Mouse (Mus musculus) kidney, postnatal 4 days (tissue): ENCODE results near the gene Tpst1.
"Not testable (repeated sequence)": the region's sequence is repeated elsewhere in the genome, so short reads cannot be mapped to it uniquely, and the experiment has no call there.

ENCODE experiments used
- DNase-seq, 2 experiments: peaks; one replicate each; pipeline ENCODE4 v3.0.0; 2021; ENCODE audit warnings: mixed read lengths in 2 of 2

Gene Tpst1

DNA sequence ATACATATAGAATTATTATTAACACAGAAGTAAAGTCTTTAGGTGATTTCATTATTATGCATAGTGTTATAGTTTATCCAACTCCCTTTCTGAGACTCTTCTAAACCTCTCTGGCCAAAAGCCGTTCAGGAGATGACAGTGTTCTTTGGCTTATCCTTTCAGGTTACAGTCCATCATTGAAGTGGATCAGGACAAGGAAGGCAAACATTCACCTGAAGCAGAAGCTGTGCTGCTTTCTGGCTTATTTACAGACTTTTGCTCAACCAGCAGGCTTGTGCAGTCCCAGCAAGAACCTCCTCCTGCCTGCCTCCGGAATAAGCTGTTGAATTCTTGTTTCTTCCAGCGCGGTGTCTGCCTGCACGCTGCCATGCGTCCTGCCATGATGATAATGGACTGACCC, at the start of gene Tpst1:
Tpst1 (plus strand) TSS at position 301 of the 400 bp plus-strand sequence.
- DNase-seq = no peak

DNA sequence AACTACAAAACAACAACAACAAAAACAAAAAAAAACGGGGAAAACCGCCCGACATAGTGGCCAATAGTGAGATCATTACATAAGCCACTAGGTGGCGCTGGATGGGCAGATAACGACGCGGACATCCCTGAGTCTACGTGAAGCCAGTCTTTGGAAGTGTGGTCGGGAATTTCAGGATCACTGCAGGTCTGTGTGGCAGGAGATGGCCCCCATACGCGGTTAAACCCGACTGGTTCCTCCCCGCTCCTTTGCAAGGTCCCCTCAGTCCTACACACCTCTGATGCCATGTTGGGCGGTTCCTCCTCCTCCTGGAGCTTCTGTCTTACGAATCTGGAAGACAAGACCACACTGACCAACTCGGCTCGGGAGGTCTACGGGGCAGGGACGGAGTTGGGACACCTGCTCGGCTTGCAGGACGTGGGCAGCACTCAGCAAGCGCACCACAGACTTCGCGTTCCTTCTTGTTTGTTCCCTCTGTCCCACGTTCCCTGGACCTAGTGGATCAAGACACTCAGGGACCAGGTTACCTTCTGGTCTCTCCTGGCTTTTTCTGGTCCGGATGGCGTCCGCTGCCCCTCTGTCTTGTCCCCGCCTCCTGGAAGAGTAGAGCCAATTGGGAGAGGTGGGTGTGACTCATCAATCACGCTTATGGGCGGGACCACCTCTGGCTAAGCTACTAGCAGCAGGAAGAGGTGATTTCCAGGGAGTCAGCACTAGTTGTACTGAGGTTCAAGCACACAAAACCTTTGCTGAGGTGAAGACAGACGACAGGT, 49.2 kb upstream of the Tpst1 start:
- DNase-seq = peak; percentile 90 to 94

DNA sequence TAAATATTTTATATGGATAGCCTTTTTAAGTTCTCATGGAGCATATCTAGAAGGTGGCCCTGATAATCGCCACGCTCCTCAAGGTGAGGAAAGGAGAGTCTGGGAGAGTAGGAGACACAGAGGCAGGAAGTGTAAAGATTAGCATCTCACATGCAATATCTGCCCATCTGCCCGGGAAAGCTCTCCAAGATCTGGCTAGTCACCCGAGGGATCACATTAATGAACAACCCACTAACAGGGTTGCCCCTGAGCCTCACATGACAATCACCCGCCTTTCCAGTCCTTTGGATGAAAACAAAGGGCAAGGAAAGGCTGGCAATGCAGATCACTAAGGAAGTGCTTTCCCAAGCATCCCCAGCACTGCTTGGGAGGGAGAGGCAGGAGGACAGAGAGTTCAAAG, 46.0 kb upstream of the Tpst1 start:
- peak; percentile 25 to 41 for DNase-seq

DNA sequence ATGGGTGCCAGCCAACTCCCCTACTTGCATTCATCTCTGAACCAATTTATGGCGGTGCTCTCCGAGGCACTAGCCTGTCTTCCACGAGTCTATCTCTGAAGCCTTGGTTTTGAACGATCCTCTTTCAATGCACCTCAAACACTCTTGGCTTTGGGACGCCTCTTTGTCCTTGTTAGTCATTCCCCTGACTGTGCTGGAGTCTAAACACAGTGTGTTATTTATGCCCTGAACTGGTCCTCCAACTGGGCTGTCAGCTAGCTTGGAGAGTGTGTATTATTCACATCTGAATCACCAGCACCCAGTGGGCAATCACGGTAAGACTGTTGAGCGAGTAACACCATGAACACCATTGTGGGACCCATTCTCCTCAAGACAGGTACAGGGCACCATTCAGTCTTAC, 45.4 kb upstream of the Tpst1 start:
- no peak for DNase-seq

DNA sequence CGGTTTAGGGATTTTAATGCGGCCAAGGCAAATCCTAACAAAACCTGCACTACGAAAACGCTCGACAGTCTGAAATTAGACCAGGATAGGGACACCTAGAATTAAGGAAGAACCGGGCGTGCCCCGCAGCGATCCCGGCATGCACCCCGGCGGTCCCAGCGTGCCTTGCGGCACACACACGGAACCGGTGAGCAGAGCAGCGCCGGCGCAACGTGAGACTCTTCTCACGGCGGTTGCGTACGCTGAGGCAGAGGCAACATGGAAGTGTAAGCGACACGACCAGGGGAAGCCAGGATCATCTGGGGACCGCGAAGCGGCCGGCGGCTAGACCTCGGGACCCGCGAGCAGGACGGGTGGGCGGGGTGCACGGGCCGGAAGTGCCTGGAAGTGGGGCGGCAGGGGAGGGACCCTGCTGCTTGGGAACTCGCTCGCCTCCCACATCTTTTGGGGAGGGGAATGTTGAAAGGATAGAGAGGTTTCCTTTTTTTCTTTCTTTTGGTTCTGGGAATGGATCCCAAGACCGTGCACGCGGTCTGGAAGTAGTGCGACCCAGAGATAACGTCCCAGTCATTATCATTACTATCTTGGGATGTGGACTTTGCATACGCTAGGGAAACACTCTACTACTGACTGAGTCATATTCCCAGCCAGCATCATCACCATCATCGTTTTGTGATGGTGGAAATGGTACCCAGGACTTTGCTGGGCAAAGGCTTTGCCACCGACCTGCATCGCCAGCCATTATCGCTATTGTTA, 43.8 kb upstream of the Tpst1 start, which contains the start of the genes Asl and Crcp:
Asl (minus strand) TSS at position 106 of the 756 bp plus-strand sequence.
Crcp (plus strand) TSS at position 149 of the 756 bp plus-strand sequence.
- peak; percentile 89 to 92 for DNase-seq

DNA sequence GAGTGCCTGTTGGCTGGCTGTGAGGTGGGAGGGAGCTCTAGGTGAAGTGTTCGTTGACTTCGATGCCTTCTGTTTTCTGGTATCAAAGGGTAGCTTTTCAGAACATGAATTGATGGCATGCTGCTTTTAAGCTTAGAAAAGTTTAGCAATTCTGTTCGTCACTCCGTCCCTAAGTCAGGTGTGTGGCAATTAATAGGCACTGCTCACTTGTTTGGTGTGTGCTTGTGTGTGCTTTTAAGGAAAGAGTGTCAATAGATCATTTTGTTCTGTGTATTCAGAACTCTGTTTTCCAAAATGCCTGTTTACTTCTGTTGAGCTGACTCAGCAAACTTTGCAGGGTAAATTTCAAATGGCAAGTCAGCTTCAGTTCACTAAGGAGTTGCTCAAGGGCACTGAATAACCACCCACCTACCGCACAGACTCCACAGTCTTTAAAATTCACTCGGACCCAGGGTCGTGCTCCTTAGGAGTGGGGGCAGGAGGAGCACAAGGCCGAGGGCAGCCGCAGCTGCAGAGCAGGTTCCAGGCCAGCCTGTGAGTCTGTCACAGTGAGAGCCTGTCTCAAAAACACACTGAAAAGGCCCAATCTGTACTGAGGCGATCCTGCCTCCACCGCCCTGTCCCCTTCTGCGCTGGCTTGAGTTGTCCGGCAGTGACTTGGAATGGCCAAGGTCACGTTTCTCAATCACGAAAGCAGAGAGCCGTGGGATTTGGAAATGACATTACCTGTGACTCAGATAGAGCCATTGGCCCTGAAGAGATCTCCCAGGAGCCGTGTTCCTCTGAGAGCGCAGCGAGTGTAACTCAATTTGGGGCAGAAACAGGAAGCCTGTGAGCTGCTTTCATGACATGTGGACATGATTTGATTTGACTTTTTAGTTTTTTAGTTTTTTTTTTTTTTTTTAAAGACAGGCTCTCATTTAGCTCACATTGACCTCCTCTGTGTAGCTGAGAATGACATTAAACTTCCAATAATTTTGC, 41.4 kb upstream of the Tpst1 start:
- no peak for DNase-seq

DNA sequence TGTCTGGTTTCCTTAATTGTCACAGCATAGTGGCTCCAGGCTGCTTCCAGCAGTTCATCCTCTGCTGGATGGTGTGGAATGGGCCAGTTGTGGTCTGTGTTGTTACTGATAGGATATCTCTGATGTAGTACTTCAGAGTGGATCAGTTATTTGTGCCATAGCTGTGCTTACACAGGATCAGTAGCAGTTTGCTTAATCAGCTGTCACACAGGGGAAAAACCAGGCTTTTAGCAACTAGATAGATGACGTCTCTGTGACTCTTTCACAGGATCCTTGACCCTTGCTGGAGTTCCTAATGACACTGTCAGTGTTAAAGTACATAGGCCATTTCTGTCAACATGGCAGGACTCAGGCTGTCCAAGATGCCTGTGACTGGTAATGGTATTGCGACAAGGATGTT, 39.3 kb upstream of the Tpst1 start:
- no peak for DNase-seq

DNA sequence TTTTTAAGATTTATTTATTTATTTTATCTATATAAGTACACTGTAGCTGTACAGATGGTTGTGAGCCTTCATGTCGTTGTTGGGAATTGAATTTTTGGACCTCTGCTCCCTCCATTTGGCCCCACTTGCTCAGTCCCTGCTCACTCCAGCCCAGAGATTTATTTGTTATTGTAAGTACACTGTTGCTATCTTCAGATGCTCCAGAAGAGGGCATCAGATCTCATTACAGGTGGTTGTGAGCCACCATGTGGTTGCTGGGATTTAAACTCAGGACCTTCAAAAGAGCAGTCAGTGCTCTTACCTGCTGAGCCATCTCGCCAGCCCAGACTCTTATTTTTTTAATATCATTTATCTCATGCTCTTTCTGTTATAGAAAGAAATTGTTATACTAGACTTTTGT, 36.8 kb upstream of the Tpst1 start:
- not testable (repeated sequence) for DNase-seq

DNA sequence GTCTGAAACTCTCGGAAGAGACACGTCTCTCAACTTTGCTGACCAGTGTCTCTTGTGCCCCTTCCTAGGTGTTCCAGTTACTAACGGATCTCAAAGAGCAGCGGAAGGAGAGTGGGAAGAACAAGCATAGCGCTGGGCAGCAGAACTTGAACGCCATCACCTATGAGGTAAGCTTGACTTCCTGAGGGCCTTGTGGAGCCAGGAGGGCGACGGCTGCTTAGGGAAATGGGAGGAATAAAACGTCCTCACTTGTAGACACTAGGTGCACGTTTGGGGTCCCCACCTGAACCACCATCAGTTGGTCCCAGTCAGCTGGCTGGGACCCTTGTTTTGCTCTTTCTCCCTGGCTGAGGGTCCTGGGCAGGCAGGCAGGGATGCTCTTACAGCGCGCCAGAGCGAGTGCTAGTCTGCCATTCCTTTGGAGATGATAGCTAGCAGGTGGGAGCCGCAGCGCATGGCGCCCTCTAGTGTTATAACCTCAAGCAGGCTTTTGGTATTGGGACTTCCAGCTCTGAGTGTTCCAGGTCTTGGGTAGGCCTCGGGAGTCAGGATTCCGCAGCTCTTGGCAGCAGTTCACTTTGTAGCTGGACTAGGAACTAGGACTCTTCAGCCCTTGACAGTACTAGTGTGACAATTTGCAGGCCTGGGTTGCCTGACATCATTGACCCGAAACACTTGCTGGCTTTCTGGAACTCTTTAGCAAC, 35.2 kb upstream of the Tpst1 start:
- peak; percentile 73 to 81 for DNase-seq

DNA sequence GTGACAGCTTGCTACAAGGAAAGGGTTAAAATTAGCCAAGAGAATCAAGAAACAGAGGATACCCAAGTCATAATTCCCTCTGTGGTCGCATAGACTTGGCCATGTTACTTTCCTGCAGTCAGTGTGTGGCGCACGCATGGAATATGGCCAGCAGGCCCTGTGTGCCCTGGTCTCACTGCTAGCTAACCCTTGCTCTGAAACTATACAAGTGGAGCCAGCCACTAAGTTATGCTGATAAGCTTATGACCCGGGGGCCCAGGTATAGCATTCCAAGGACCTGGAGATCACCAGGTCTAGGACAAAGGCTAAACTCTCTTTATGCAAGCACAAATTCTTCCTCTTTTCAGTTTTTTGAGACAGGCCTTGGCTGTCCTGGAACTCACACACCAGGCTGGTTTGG, 32.3 kb upstream of the Tpst1 start:
- no peak for DNase-seq

DNA sequence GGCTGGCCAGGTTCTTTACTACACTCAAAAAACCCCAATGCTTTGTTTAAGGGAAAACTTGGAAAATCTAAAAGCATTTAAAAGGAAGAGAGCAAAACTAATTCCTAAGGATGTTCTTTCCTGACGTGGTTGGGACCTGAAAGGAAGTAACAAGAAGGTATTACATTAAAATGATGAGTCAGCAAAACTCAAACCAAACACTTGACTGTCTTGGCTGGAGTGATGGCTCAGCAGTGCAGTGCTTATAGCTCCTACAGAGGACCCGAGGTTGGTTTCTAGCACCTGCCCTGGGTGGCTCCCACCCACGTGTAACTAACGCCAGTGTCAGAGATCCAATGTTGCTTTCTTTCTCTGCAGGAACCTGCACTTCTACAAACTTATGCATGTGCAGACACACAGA, 31.9 kb upstream of the Tpst1 start:
- no peak for DNase-seq

DNA sequence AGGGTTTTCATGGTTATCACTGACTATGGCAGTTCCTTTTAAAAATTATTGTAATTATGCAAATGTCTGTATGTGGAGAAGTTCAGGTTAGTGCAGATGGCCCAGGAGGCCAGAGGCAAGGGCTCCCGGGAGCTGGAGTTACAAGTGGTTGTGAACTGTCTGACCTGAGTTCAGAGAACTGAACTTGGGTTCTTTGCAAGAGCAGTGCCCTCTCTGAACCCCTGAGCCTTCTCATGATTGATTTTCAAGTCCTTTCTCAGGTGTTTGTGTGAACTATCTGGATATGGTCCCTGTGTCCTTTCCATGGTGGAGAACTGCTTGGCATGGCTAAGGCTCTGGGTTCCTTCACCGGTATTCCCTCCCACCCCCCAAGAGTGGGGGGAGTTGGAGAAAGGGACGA, 29.4 kb upstream of the Tpst1 start:
- no peak for DNase-seq

DNA sequence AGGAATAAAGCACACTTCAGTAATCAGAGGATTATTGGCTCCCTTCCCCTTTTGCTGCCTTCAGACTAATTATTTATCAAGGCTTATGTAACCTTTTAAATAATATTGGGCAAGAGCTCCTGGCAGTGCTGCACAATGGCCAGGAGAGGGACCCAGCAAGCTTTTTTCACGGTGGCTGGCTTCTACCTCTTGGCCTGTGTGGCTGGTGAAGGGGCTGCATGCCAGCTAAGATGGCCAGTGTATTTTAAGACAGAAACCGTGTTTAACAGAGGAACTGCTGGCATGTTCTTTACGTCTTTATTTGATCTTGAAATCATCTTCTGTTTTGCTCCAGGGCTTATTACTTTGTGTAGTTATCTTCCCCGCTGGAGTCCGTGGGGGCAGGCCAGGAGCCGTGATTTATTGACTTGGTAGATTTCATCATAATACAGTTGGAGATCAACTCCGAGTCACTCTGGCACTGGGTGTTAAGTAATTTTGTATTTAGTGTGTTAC, 28.9 kb upstream of the Tpst1 start:
- DNase-seq = peak; percentile 48 to 67

DNA sequence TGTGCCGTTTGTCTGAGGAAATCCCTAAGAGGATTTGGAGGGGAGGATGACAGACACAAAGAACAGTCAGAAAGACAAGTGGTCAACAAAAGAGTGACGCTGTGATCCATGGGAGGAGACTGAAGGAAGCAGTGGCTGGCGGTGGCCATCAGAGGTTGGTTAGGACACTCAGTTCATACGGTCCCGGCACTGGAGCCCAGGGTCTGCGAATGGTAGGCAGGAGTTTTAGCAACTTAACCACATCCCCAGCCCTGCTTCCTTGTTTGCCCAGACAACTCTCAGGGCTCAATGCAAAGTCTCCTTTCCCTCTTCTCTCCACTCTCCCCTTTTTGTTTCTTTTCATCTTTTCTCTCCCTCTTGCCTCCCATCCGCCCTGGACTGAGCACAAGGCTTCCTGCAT, 27.0 kb upstream of the Tpst1 start:
- DNase-seq = no peak

DNA sequence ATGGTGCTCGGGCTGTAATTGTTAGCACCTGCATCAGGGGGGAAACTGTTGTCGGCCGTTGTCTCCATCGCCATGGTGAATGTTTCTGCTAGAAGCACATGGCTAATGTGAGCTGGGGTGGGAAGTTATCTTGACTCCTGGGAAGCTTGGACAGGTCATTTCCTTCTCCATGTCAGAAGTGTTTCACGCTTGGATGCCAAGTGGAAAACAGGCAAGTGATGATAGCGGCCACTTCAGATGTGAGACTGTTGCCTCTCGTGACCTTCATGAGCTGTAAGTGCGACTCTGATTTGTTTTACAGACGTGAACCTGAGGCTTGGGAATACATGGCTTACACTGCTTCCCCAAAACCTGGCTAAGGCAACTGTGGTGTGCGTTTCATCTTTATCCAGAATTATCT, 26.5 kb upstream of the Tpst1 start:
- DNase-seq = no peak

DNA sequence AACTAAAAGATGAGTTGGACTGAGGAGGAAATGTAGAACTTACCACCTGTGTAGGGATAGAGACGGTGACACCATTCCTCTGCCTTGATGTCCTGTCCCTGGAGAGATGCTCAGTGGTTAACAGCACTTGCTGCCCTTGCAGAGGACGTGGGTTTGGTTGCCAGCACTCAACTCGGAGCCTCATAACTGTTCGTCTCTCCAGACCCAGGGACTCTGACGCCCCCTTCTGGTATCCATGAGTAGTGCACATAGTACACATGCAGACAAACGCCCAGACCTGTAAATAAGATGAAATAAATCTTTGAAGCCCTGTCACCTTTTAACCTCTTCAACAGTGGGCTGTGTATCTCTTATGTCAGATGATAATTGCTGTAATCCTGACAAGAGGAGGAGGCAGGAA, 26.1 kb upstream of the Tpst1 start:
- DNase-seq = no peak

DNA sequence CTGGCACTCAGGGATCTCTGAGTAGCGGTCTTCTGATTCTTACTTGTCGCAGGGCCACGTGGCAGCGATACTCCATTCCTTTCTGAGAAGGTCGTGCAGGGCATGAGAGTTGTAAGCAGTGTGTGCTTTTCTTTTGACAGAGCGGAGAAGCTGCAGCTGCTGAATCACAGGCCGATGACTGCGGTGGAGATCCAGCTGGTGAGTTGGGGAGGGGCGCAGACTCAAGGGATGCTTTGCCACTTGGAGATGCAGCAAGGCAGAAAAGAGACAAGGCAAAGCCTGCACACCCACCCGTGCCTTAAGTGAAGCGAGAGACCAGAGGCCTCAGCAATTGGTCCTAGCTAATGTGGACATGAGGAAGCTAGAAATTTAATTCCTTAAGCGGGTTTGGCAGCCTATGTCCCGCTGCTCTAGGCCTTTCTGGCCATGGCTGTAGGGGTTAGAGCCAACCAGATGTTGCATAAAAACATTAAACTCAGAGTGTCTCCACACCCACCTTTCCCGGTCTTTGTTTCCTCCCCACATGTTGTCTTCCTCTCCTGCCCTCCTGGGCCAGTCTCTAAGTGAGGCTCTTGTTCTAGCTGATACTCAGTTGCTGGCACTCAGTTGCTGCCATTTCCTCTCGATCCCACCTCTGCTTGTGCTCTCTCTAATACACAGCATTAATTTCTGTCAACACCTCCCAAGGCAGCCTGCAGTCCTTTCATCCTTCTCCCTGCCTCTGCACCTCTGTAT, 24.2 kb upstream of the Tpst1 start:
- DNase-seq = peak; percentile 69 to 77

DNA sequence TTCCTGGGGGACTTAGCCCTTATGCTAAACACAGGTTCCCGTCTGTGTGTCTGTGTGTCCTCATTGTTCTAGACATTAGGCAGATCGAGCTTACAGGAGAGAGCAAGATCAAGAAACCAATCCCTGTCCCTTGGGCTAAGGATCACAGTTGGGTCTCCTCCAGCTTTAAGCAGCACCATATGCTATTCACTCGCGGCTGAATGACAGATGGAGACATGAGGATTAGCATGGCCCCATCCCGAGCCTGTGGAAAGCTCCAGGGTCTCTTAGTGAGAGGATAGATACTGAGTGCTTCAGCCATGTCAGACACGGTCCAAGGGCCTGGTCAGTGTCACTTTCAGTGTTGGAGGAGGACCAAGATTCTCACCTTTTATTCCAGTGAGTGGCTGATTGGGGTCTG, 22.7 kb upstream of the Tpst1 start:
- DNase-seq = no peak

DNA sequence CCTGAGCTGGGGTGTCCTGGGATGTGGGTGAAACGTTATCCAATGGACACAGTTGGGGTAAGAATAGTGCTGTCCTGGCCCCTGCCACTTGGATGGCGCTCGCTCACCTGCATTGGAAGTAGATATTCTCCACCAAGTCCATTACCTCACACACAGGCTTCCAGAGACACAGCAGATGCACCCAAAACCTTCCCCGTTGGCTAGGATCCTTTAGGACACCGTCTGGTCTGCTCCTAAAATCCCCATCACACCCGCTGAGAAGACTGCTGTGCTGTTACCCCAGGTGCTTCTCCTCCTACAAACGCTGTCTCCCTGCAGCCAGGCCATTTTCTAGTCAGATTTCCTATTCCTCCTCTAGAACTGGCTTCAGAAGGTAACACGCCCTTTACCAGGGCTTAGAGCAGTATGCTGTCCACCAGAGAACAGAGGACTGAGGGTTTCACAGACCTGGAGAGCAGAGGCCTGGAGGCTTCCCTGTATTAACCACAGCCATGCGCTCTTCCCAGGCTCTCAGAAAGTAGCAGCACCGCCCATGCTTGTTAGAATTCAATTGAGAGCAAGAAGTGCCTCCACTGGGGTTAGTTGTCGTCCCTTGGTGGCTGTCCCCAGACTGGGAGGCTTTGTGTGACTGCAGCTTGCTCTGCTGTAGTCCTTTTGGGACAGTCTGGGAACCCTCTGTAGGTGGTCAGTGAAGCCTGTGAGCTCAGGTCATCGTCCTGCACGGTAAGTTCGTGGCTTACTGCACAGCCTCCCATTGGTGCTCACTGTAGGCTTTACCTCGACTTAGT, 21.9 kb upstream of the Tpst1 start:
- no peak for DNase-seq

DNA sequence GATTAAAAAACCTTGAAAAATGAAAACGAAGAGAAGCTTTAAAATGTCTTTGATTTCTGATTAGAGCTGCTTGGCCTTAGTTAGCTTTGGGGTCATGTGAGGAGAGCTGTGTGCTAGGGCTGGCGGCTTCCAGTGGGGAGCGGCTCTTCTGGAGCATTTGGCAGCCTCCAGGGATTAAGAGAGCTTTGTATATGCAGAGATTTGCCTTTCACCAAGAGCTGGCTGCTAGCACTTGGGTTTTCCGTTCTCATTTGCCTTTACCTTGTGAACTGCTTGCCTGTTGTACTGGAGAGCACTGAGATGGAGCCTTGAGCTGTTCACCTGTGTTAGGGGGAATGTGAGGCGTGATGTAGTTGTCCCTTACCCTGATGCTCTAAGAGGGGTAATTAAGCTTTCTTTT, 20.6 kb upstream of the Tpst1 start:
- DNase-seq = no peak

DNA sequence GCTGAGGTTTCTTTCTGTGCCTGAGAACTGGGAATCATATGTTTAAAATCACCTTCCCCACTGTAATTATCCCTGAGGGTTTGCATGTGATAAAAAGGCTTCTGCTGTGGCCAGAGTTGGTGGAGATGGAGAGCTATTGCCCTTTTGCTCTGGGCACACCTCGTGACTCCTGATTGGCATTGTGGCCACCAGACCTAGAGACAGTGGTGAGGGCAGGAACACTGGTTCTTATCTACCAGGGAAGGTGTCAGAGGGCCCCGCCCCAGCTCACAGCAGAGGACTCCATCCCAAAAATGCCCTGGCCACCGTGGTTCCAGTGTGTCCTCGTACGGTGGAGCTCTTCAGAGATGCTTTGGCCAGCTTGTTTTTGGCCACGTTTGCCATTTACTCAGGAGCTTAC, 20.2 kb upstream of the Tpst1 start:
- DNase-seq = no peak
